Mouse (Mus musculus) ES-CJ7 (cell line): Measurements from ENCODE around the gene Ttc9b.
"Not testable (repeated sequence)": the region's sequence is repeated elsewhere in the genome, so short reads cannot be mapped to it uniquely, and the experiment has no call there.

Experiments
- DNase-seq: peaks from one replicate; pipeline ENCODE4 v3.0.0; 2011; ENCODE audit warnings: low read depth, low spot score

Gene Ttc9b

DNA sequence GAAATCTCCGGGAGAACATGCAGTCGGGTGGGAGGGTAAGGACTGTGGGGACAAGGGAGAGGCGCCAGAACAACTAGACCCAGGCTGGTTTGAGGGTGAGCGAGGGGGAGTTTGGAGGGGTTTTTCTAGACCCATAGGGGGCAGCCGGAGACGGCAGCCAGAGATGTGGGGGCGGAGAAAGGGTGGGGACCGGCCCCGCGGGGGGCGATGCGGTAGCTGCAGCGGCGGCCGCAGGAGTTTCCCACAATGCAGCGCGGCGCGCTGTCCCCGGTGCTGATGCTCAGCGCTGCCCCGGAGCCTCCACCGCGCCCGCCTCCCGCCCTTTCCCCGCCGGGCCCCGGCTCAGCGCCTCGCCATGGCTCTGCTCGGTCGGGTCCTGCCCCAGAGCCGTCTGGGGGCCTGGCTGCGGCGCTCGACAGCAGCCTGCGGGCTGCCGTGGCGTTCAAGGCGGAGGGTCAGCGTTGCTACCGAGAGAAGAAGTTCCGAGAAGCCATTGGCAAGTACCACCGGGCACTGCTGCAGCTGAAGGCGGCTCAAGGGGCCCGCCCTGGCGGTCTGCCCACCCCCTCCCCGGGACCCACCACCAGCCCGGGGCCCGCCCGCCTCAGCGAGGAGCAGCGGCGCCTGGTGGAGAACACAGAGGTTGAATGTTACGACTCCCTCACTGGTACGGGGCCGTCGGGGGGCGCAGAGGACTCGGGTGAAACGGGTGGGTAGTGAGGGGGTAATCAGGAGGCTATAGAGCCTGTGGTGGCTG lies at the start of gene Ttc9b:
TSS of gene Ttc9b (plus strand) at position 235 of the 757 bp plus-strand sequence.
- DNase-seq: peak; percentile 84

DNA sequence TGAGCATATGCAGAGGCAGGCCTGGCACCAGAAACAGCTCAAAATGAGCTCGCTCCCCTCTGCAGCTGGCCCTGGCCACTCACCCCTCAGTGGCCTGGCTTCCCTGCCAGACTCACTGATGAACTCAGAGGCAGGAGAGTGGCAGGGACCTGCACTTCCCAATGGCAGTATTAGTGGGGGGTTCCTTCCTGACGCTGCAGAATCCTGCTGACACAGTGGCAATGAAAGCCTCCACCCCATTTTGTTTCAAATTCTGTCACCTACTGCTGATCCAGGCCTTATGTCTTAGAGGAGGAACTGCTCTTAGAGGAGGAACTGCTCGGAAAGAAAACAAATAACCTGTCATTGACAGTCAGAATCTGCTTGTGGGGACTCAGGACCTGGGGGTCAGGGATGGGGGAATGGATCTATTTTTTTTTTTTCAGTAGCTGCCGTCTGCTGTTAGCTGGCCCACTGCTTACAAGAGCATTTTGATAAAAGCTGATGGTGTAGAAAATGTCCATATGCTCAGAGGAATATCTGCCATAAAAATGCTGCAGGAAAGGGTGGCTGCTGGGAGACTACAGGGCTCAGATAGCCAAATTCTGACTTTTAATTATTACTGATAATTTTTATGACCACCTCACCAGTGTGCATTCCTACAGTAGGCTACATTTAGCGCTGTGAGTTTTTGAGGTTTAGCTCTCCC lies 48.9 kb upstream of the Ttc9b start:
- DNase-seq: no peak

DNA sequence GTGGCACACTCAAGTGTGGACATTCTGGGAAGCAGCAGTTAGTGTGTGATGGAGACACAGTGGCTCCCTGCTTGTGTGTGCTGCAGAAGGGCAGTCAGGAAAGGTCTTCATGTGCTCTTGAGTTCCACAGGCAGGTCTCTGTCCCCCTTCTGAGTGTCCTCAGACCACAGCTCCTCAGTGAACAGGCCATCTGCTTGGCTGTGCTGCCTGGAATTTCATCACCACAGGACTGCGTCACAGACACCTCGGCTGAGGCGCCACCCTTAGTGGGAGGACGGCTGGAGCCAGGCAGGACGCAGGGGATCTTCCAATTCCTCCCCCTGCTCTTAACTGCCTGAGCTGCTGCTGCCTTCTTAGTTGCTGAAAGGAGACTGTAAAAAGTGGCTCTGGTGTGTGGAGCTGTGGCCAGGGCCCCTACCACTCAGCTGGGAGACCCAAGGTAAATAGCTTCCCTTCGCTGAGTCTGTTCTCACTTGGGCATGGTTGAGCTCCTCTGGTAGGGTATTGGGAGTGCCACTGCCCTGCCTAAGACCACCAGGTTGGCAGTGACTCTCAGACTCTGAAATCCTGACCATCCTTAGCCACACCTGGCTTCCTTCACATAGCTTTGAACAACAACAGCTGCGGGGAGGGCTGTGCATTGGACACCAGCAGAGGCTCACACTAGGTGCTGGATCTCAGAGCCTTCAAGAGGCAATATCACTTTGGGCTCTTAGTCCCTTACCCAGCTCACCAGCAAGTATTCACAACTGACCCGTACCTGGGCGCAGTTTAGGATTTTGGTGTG lies 48.0 kb upstream of the Ttc9b start:
- DNase-seq: no peak

DNA sequence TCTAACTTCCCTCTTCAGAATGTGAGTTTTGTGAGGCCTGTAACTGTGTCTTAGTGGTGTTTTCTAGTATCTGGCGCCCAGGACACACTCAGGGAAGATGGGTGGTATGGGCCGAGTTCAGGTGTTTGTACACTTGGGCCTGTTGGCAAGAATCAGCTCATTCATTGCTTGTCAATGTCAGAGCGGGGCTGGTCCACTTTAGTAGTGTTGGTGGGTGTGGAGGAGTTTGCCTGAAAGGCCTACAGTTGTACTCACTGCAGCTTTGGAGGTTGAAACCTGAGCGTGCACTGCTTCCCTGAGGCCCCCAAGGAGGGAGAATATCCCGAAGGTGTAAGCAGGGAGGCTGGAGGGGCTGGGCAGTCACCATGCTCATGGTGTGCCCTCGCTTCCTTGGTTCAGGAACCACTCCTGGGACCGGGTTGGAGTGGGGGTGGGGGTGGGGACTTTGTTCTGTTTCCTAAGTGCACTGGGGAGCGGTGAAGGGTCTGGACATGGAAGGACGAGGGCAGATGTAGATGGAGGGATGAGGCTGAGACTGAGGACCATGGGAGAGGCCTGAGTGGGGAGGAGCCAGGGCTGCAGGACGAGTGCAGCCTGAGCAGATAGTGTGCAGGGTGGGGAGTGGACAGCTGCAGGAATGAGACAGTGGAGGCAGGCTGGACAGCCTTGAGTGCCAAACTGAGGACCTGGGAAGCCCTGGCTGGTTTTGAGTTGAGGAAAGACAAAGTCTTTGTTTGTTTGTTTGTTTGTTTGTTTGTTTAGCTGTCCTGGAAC lies 47.0 kb upstream of the Ttc9b start:
- no peak for DNase-seq

DNA sequence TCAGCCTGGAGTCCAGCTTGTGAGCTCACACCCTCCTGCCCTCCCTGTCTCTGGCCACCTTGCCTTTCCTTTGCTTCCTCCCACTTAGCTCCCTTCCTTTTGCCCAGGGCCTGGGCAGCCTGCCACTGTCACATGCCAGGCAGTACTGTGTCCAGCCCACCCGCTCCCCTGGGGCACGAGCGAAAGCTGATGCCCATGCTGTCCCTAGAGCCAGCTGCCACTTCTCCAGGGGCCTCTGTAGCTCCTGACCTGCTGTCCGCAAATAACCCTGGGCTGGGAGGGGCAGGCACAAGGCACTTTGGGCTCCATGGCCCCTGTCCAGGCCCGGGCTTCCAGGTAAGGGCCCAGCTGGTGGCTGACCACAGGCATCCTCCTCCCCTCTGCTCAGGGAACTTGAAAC lies 46.1 kb upstream of the Ttc9b start:
- no peak for DNase-seq

DNA sequence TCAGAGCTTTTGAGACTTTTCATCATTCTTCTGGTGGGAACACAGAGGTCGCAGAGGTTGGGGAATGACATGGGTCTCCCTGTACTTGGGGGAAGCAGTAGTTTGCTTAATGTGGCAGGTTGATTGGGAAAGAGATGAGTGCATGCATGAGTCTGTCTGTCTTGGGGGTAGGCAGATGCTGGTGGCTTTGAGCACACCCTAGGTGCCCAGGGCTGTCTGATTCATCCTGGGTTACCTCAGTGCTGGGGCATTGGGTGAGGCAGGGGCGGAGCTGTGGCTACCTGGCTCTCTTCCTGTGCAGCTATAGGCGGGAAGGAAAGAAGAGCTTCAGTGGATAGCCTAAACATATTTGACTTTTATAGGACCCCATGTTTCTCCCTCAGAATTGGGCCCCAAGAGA lies 45.6 kb upstream of the Ttc9b start:
- no peak for DNase-seq

DNA sequence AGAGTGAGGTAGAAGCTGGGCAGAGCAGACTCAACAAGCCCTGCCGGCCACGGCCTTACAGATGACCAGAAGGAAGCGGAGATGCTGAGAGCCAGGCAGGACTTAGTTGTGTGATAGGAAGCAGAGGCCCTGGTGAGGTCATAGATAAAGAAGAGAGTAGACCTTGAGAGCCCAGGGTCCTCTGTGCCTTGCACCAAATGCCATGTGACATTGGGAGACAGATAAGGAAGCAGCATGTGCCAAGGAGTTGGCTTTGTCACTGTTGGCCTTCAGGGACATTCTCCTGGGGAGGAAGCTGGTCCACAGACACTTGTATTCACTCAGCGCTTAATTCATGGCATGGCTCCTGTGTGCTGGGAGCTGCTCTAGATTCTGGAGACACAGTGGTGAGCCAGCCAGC lies 44.4 kb upstream of the Ttc9b start:
- DNase-seq: no peak

DNA sequence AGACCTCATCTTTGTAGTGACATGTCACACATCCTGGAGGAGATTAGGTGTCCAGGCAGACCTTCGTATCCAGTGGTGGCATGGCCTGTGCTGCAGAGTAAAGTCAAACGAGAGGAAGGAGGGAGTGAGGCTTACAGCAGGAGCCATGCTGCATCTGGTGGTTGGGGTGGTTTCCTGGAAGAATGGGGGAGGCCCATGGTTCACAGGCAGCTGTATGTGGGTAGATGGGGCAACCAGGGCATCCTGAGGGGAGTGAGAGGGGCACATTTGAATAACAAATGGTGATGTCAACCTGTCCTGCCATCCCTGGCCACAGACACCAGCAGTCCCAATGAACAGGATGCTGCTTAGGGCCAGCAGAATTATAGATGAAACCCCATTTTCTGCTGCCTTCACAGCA lies 44.0 kb upstream of the Ttc9b start:
- DNase-seq: no peak

DNA sequence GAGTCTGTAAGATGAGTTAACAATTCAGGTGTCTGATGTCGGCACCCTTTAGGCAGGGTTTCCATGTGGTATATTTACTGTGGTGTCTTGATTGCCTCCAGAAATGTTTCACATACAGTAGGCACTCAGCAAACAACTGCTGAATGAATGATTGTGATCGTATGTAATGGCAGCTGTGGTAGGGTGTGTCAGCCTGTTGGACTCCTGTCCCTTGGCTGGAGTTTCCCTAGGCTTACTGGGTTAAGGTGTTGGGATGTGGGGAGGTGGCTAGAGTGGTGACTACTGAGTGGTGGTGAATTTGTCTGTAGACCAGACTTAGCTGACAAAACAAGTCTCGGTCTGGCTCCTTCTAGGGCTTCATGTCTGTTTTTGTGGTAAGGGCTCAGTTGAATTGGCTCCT lies 43.3 kb upstream of the Ttc9b start:
- DNase-seq: no peak

DNA sequence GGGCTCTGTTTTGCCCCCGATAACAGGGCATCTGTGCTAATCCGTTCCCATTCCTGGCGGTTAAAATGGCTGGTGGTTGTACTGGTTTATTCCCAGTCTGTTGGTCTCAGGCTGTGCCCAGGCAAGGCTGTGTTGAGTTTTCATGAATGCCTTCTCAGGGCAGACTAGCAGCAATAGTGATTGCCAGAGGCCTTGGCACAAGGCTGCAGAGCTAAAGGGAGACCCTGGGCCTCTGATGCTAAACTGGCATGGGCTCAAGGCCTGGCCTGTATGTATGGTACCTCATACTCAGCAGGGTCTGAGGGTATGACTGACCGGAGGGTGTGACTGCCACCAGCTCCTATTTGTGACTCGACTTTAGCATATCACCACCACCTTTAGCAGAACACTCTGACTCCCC lies 42.8 kb upstream of the Ttc9b start:
- DNase-seq: no peak

DNA sequence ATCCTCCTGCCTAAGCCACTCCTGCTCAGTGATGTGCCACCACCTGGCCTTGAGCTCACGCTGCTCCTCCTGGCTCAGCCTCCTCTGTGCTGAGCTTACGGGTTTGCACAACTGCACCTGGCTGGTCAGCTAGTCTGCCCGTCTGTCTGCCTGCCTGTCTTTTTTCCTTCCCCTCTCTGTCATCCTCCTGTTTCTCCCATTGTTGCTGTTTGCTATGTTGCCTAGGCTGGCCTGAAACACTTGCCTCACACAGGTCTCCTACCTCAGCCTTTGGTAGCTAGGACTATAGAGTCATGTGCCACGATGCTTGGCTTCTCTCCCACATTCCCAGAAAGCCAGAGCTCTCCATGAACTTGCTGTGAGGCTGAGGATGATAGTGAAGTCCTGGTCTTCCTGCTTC lies 40.8 kb upstream of the Ttc9b start:
- DNase-seq: no peak

DNA sequence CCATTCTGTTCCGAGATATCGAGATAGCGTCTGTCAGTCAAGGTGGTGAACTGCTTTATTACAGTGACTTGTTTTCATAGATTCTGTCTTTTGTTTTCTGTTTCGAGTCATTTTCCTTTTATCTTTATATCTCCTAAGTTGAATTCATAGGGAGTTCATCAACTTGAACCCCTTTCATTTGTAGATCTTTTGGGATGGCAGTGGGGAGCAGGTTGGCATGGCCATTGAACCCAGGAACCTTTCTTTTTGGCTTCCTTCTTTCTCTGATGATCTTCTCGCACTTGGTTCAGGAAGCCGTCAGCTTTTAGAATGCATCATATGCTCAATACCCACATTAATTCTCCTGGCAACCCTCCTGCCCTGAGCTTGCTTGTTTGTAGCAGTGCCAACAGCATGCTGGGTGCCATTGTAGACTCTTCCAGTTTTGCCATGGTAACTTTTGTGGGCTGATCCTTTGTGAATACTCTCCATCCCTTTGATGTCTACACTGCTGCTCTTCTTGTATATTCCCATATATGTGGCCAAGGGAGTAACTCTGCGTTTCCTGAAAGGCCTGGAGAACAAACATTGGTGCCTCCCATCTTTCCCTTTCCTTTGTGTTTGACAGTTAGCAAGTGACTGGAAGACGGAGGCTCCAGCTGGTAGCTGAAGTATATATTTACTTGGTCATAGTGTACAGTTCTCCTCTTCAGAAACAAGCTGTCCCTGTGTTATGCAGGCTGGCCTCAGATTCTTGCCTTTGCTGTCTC lies 39.8 kb upstream of the Ttc9b start:
- no peak for DNase-seq

DNA sequence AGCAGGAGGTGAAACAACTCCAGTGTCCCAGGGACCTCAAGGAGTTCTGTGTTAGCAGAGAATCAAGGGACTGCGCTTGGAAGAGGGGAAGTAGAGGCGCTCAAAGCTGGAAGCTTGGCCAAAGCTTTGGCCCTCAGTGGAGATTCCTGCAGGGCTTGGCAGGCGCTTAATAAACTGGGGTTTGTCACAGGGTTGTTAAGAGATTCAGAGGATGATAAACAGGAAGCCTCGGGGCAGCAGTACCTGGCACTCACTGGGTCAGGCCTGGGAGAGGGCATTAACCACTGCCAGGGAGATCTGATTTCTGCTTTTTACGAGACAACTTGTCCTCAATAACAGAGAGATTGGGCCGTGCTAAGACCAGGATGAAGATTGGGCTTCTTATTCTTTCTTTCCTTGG lies 32.7 kb upstream of the Ttc9b start:
- no peak for DNase-seq

DNA sequence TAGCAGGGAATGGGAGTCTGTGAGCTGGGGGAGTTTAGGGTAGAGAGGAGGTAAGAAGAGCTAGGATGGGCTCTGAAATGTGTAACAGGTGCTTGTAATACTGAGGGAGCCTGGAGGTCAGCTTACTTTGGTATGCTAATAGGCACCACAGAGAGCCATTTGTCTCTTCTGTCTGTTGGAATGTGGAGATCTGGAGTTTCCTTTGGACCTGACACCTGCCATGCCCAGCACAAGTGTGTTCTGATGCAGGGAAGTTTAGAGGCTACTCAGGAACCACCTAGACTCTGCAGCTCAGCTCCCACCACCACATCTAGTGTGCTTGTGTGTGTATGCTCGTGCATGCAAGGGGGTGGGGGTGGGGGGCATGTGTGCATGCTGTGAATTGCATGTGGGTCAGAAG lies 31.5 kb upstream of the Ttc9b start:
- DNase-seq: peak; percentile 91

DNA sequence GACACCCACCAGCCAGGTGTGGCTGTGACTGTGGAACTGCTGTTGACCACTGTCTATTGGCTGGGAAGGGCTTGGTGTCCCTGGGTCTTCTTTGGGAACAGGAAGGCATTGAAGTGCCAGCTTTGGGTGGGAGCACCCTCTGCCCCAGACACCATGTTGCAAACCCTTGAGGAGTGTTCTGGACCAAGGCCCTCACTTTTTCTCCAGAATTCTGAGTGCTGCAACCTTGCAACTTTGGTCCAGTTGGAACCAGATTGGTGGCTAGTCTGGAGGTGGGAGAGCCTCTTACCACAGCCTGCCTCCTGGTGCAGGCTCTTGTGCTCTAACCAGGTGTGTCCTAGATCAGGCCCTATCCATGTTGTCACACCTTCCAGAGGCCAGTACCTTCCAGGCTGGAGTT lies 28.7 kb upstream of the Ttc9b start:
- no peak for DNase-seq

DNA sequence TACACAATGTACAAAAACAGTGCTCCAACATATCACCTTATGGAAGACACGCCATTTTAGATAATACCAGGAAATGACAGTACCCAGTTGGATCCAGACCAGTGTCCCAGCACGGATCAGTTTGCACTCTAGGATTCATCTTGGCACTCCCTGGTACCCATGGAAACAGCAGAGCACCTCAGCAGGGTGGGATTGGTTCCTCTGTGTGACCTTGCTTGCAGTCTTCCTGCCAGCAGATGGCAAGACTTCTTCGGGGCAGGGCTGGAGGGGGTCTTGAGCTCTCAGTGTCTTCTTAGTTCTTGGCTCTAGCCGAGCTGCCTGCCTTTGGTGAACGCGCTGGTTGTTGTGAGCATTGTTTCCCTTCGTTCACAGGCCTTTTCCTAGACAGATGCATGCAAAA lies 26.0 kb upstream of the Ttc9b start:
- DNase-seq: peak; percentile 33

DNA sequence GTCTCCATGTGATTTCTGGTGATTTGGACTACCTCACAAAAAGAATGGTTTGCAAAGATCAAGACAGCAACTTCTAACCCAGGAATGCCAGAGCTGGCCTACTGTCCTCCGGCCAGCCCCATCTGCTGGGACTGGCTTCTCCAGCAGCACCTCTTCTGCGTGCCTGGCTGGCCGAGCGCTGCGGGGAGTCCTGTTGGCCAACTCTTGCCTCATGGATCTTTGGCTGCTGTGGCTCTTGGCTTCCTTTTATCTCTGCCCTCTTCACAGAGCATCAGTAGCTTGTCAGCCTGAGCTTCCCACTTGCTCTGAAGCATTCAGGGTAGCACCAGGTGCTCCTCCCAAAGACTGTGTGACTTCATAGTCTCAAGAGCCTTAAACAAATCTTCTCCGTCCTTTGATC lies 25.5 kb upstream of the Ttc9b start:
- DNase-seq: no peak

DNA sequence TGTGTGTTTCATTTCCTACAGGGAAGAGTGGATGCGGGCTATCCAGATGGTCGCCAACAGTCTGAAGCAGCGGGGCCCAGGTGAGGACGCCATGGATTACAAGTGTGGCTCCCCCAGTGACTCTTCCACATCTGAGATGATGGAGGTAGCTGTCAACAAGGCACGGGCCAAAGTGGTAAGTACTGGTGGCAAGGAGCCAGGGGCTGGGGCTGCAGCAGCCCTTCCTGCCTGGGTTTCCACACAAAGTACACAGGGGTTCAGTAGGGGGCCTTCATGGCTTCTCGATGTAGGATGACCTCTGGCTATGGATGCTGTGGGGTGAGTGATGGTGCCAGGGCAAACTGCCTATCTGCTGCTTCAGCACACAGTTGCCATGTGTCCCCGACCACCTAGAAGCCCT lies 24.9 kb upstream of the Ttc9b start:
- not testable (repeated sequence) for DNase-seq

DNA sequence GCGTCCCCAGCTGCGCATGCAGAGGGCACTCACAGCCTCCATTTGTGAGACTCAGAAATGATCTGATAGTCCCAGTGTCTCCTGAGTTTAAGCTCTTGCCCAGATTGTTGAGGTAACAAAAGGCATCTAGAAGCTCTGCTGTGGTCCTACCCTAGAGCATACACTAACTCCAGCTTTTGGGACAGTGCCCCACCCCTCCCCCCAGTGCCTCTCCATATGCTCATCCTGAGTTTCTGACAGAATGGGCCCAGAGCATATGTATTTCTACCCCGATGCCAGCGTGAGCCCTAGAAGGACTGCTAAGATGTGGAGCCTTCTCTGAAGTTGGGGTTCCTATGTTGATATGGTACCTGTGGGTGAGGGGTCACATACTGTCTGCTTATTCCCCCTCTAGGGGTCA lies 22.3 kb upstream of the Ttc9b start:
- no peak for DNase-seq

DNA sequence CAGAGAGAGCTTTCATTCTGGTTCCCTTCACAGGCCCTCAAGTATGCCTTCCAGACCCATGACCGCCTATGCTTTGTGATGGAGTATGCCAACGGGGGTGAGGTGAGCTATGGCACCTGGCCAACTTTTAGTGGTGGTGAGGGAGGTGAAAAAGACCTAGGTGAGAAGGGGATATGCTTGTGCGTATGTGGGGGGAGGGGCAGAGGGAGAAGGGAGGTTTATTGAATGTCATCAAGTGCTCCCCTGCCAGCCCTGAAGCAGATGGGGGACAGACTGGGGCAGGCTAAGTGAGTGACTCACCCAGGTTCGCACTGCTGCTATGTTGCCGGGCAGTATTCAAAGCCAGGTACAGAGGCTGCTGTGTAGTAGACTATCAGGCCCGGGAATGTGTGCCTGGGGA lies 20.5 kb upstream of the Ttc9b start:
- no peak for DNase-seq

DNA sequence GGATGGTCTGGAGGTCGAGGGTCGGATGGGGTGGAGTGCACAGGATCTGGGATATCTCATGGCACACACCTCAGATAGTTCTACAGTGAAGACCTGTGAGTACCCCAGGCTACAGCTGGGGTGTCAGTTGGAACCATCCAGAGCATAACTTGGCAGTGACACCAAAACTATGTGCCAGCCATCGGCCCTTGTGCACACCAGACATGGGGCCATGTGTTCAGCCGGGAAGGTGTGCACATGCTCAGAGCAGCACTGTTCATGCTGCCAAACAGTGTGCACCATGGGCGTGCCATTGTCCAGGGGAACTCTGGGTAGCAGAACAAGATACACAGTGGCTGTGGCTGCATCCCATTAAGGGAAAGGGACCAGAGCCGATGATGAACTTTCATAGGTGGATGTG lies 19.0 kb upstream of the Ttc9b start:
- DNase-seq: no peak
